16 mouse cellular contexts compared by ENCODE assay signal in genomic region chr7:142956018-142956417, GRCm38 (mm10). TPM values are rescaled to one million over a fixed set of nuclear protein-coding genes. Genes with fewer than 3 reads are reported as not detected.
"Had no signal": no experiment of that assay in that cellular context is flagged by ENCODE, and none has a peak within 500 bp of the region (broad histone marks: within the 10 kb centered on the region; RNA-seq: fewer than 3 reads in every experiment).

No protein-coding gene starts in this region.

- H3K9me3 ChIP-seq: hindbrain, embryonic 15.5 days; kidney, embryonic 15.5 days; limb, embryonic 15.5 days; liver, embryonic 12.5 days; midbrain, embryonic 13.5 days; neural tube, embryonic 15.5 days had no signal

- H3K36me3 ChIP-seq: hindbrain, embryonic 15.5 days; kidney, embryonic 15.5 days; limb, embryonic 15.5 days; liver, embryonic 12.5 days; midbrain, embryonic 13.5 days; neural tube, embryonic 15.5 days had no signal

- H3K9ac ChIP-seq: hindbrain, embryonic 15.5 days; kidney, embryonic 15.5 days; limb, embryonic 15.5 days; liver, embryonic 12.5 days; lung, embryonic 14.5 days; midbrain, embryonic 13.5 days; neural tube, embryonic 15.5 days had no signal

- DNase-seq: kidney, postnatal 36 days; layer of hippocampus, adult 9-11 months; left cerebral cortex, postnatal 4 days; lung, embryonic 14.5 days; right cerebral cortex, adult 18-20 months; right cerebral cortex, postnatal 25 days; thymus, postnatal 36 days had no signal

- H3K27ac ChIP-seq: hindbrain, embryonic 15.5 days; kidney, embryonic 15.5 days; limb, embryonic 15.5 days; liver, embryonic 12.5 days; midbrain, embryonic 13.5 days; neural tube, embryonic 15.5 days had no signal

- H3K4me3 ChIP-seq: hindbrain, embryonic 15.5 days; kidney, embryonic 15.5 days; limb, embryonic 15.5 days; liver, embryonic 12.5 days; midbrain, embryonic 13.5 days; myocyte; neural tube, embryonic 15.5 days had no signal

- ATAC-seq: intestine, embryonic 16.5 days; liver, embryonic 12.5 days; midbrain, embryonic 13.5 days had no signal

- H3K4me2 ChIP-seq: hindbrain, embryonic 15.5 days; kidney, embryonic 15.5 days; limb, embryonic 15.5 days; liver, embryonic 12.5 days; lung, embryonic 14.5 days; midbrain, embryonic 13.5 days; neural tube, embryonic 15.5 days had no signal

- H3K27me3 ChIP-seq: hindbrain, embryonic 15.5 days; kidney, embryonic 15.5 days; limb, embryonic 15.5 days; midbrain, embryonic 13.5 days; neural tube, embryonic 15.5 days had no signal

- H3K4me1 ChIP-seq: hindbrain, embryonic 15.5 days; kidney, embryonic 15.5 days; limb, embryonic 15.5 days; liver, embryonic 12.5 days; neural tube, embryonic 15.5 days had no signal

RNA-seq across cellular contexts. Expression of gene Ascl2, which starts 13.0 kb away (rescaled TPM):
- polyA plus RNA-seq: myocyte had no signal

RNA-seq across cellular contexts. Expression of gene Th, which starts 25.1 kb away (rescaled TPM):
- total RNA-seq: megakaryocyte-erythroid progenitor cell, adult 5-6 weeks had no signal
- polyA plus RNA-seq: myocyte had no signal

RNA-seq across cellular contexts. Expression of gene Tspan32, which starts 48.8 kb away (rescaled TPM):
- total RNA-seq: left cerebral cortex, postnatal 4 days had no signal
